Mouse (Mus musculus) kidney, adult 2 months (tissue): ENCODE measurements around the gene Rbfox3. TPM values are rescaled to one million over a fixed set of nuclear protein-coding genes. Genes with fewer than 3 reads are reported as not detected.

Experiments used
- DNase-seq: peaks from one replicate; pipeline ENCODE4 v3.0.0; 2021
- H3K27ac ChIP-seq: fragments of 200-500 bp; 2 replicates; pipeline ENCODE4 v1.5.1; 2012; ENCODE audit warnings: low read depth, low read length, control low read depth, inconsistent platforms; ENCODE audit not compliant: insufficient read depth
- H3K27me3 ChIP-seq: fragments of 200-500 bp; replicated peaks from 2 replicates; pipeline ENCODE4 v1.6.1; 2012; ENCODE audit warnings: mild to moderate bottlenecking, moderate library complexity, low read length, inconsistent platforms; ENCODE audit not compliant: control insufficient read depth, insufficient read depth
- H3K36me3 ChIP-seq: fragments of 200-500 bp; 2 replicates; pipeline ENCODE4 v1.6.1; 2012; ENCODE audit warnings: mild to moderate bottlenecking, moderate library complexity, low read length, inconsistent platforms; ENCODE audit not compliant: control insufficient read depth, insufficient read depth
- H3K4me1 ChIP-seq: fragments of 200-500 bp; 2 replicates; pipeline ENCODE4 v1.6.1; 2011; ENCODE audit warnings: low read length; ENCODE audit not compliant: control insufficient read depth, insufficient read depth
- H3K4me3 ChIP-seq: fragments of 200-500 bp; 2 replicates; pipeline ENCODE4 v1.5.1; 2011; ENCODE audit warnings: mild to moderate bottlenecking, low read depth, low read length, control low read depth; ENCODE audit not compliant: insufficient read depth
- CTCF ChIP-seq: fragments of 200-500 bp; conservative IDR thresholded peaks from 2 replicates; pipeline ENCODE4 v1.5.1; 2011; ENCODE audit warnings: low read depth, mild to moderate bottlenecking, control low read depth, low read length, moderate library complexity, mixed read lengths; ENCODE audit not compliant: insufficient read depth, insufficient read length
- POLR2A ChIP-seq: fragments of 200-500 bp; IDR thresholded peaks from one replicate; pipeline ENCODE4 v1.6.1; 2011; ENCODE audit warnings: low read depth, low read length, control low read depth
- WGBS: fragments of 180-500 bp; shearing (Covaris S2); methylation state at CpG from one replicate; pipeline ENCODE4 v1.1.7; 2018; 5-methylcytosine and 5-hydroxymethylcytosine counted together
- polyA plus RNA-seq: library from polyadenylated mRNA; depleted of rRNA; stranded (reverse); fragments of >200 nt; gene quantifications from 2 replicates; pipeline ENCODE4 v1.2.3, GENCODE M21; 2012

Gene Rbfox3
- polyA plus RNA-seq, 1 experiment: 0.27 TPM

- TF ChIP-seq CTCF (no peak), POLR2A (no peak)
- Histone ChIP-seq H3K27ac (no peak overlapping the region), H3K4me1 (no peaks in the 10 kb centered on the region), H3K4me3 (no peak overlapping the region), H3K36me3 (no peaks in the 10 kb centered on the region), H3K27me3 (no peaks in the 10 kb centered on the region)
- WGBS: 84% methylated on average over 8 of the region's 8 CpGs
- DNase-seq: no peak
Measured at GRCm38 (mm10) chr11:118726430-118726829, 185.0 kb downstream of the Rbfox3 start.

GRCm38 (mm10) chr11:118724423-118724822, 187.0 kb downstream of the Rbfox3 start:
- Histone ChIP-seq H3K27ac (no peak overlapping the region), H3K36me3 (no peaks in the 10 kb centered on the region), H3K4me1 (no peaks in the 10 kb centered on the region), H3K27me3 (no peaks in the 10 kb centered on the region), H3K4me3 (no peak overlapping the region)
- TF ChIP-seq CTCF: no peak
- no peak for TF ChIP-seq POLR2A
- WGBS: 72% methylated on average over 8 of the region's 8 CpGs
- DNase-seq: no peak

- H3K27me3 ChIP-seq: no peaks in the 10 kb centered on the region
- H3K4me3 ChIP-seq: no peak overlapping the region
- TF ChIP-seq POLR2A (no peak), CTCF (no peak)
- no peak for DNase-seq
- WGBS: 66% methylated on average over 8 of the region's 8 CpGs
- H3K4me1 ChIP-seq: no peaks in the 10 kb centered on the region
- no peak overlapping the region for H3K27ac ChIP-seq
- H3K36me3 ChIP-seq: no peaks in the 10 kb centered on the region
Measured at GRCm38 (mm10) chr11:118723166-118723565, 188.2 kb downstream of the Rbfox3 start.

- no peak overlapping the region for H3K4me3 ChIP-seq
- no peak overlapping the region for H3K27ac ChIP-seq
- 55% methylated on average over 6 of the region's 6 CpGs for WGBS
- H3K27me3 ChIP-seq: no peaks in the 10 kb centered on the region
- H3K4me1 ChIP-seq: no peaks in the 10 kb centered on the region
- TF ChIP-seq POLR2A (no peak), CTCF (no peak)
- H3K36me3 ChIP-seq: no peaks in the 10 kb centered on the region
- DNase-seq: no peak
Measured at GRCm38 (mm10) chr11:118721898-118722297, 189.5 kb downstream of the Rbfox3 start.

GRCm38 (mm10) chr11:118714601-118715524, 196.5 kb downstream of the Rbfox3 start:
- Histone ChIP-seq H3K27ac (no peak overlapping the region), H3K27me3 (no peaks in the 10 kb centered on the region), H3K4me1 (no peaks in the 10 kb centered on the region), H3K36me3 (no peaks in the 10 kb centered on the region), H3K4me3 (no peak overlapping the region)
- WGBS: 80% methylated on average over 26 of the region's 26 CpGs
- TF ChIP-seq CTCF (no peak), POLR2A (no peak)
- no peak for DNase-seq

GRCm38 (mm10) chr11:118712761-118713160, 198.6 kb downstream of the Rbfox3 start:
- Histone ChIP-seq H3K4me1 (no peaks in the 10 kb centered on the region), H3K27me3 (no peaks in the 10 kb centered on the region), H3K36me3 (no peaks in the 10 kb centered on the region), H3K27ac (no peak overlapping the region), H3K4me3 (no peak overlapping the region)
- WGBS: 75% methylated on average over 4 of the region's 4 CpGs
- TF ChIP-seq POLR2A (no peak), CTCF (no peak)
- no peak for DNase-seq

- WGBS: 71% methylated on average over 9 of the region's 9 CpGs
- no peaks in the 10 kb centered on the region for H3K4me1 ChIP-seq
- TF ChIP-seq POLR2A (no peak), CTCF (no peak)
- no peak overlapping the region for H3K27ac ChIP-seq
- H3K27me3 ChIP-seq: no peaks in the 10 kb centered on the region
- no peaks in the 10 kb centered on the region for H3K36me3 ChIP-seq
- no peak overlapping the region for H3K4me3 ChIP-seq
- DNase-seq: no peak
Measured at GRCm38 (mm10) chr11:118712058-118712457, 199.3 kb downstream of the Rbfox3 start.
